Mouse (Mus musculus) layer of hippocampus, adult 11-12 months (tissue): ENCODE results near the gene Sema6b.

ENCODE experiments used
- DNase-seq: peaks from one replicate; pipeline ENCODE4 v3.0.0; 2022; ENCODE audit warnings: low spot score

Sema6b gene

GRCm38 (mm10) chr17:56139858-56140595 is at the start of gene Sema6b:
Sema6b (minus strand) TSS chr17:56140343.
- peak; percentile 68 for DNase-seq

GRCm38 (mm10) chr17:56185281-56186141 is 45.4 kb upstream of the Sema6b start:
- DNase-seq, result peak; percentile 44

GRCm38 (mm10) chr17:56183658-56184103 is 43.5 kb upstream of the Sema6b start, which contains the start of gene Mydgf:
Mydgf (minus strand) TSS chr17:56183920.
- peak; percentile 96 for DNase-seq

GRCm38 (mm10) chr17:56182975-56183657 is 43.0 kb upstream of the Sema6b start:
- no peak for DNase-seq

GRCm38 (mm10) chr17:56175416-56175815 is 35.3 kb upstream of the Sema6b start:
- no peak for DNase-seq

GRCm38 (mm10) chr17:56173401-56174046 is 33.4 kb upstream of the Sema6b start:
- no peak for DNase-seq

- no peak for DNase-seq
These were observed 31.7 kb upstream of the Sema6b start for GRCm38 (mm10) chr17:56171881-56172280.

- no peak for DNase-seq
These were observed 31.3 kb upstream of the Sema6b start for GRCm38 (mm10) chr17:56171456-56171855.

- no peak for DNase-seq
These were observed 30.5 kb upstream of the Sema6b start for GRCm38 (mm10) chr17:56170636-56171035.

GRCm38 (mm10) chr17:56169830-56170229 is 29.7 kb upstream of the Sema6b start:
- DNase-seq, result no peak

- no peak for DNase-seq
These were observed 25.5 kb upstream of the Sema6b start for GRCm38 (mm10) chr17:56165671-56166070.

- no peak for DNase-seq
These were observed 24.4 kb upstream of the Sema6b start for GRCm38 (mm10) chr17:56164510-56164909.

- no peak for DNase-seq
These were observed 23.5 kb upstream of the Sema6b start for GRCm38 (mm10) chr17:56163523-56164102.

GRCm38 (mm10) chr17:56162231-56162774 is 22.2 kb upstream of the Sema6b start, which contains the start of gene Tnfaip8l1:
Tnfaip8l1 (plus strand) TSS chr17:56162477.
- DNase-seq, result peak; percentile 96

- peak; percentile 71 for DNase-seq
These were observed 19.6 kb upstream of the Sema6b start for GRCm38 (mm10) chr17:56159729-56160128.

- DNase-seq, result peak; percentile 63
These were observed 13.5 kb upstream of the Sema6b start for GRCm38 (mm10) chr17:56153643-56154042.

- no peak for DNase-seq
These were observed 9.8 kb upstream of the Sema6b start for GRCm38 (mm10) chr17:56149897-56150296.

- DNase-seq, result no peak
These were observed 8.9 kb upstream of the Sema6b start for GRCm38 (mm10) chr17:56148790-56149618.

GRCm38 (mm10) chr17:56148280-56148679 is 8.1 kb upstream of the Sema6b start:
- no peak for DNase-seq

GRCm38 (mm10) chr17:56147420-56147819 is 7.3 kb upstream of the Sema6b start:
- no peak for DNase-seq
